Comparison of ENCODE assay signal across 8 mouse cellular contexts in the genomic region with DNA sequence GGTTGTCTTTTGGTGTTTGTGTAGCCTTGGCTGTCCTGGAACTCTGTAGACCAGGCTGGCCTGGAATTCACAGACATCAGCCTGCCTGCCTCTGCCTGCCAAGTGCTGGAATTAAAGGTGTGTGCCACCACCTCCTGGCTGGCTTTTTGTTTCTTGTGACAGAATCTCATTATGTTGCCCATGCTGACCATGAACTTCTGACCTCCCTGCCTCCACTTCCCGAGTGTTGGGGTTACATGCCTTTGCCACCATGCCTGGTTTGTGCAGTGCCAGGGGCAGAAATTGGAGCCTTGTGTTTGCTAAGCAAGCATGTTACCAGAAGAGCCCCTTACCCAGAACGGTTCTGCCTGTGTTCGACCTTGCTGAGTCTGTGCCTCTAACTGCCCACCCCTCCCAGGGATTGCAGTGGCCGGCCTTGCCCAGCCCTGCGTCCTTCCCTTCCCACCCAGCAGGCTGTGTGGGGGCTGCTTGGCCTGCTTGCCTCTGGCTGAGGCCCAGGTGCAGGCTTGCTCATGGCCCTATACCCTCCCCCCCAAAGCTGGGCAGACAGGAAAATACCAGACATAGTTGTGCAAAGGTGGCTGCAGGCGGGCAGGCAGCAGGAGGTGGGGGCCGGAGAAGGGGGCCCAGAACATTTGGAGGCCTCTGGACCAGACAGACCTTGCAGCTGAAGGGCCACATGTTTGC. TPM values are rescaled to one million over a fixed set of nuclear protein-coding genes. Genes with fewer than 3 reads are reported as not detected.
DNase-seq lines count a peak whose midpoint lies in the region; ATAC-seq and TF ChIP-seq lines count a peak whose summit lies in the region.

No protein-coding gene starts in this region.

- ATAC-seq in forebrain, embryonic 11.5 days (replicated peaks; ENCODE audit: low FRiP score) = no peak
- ATAC-seq in forebrain, embryonic 16.5 days = no peak
- no peak for ATAC-seq in hindbrain, embryonic 15.5 days (ENCODE audit: low FRiP score, low read depth)
- no peak for ATAC-seq in liver, embryonic 13.5 days (ENCODE audit: low read depth)
- ATAC-seq in cerebellum, adult (ENCODE audit: insufficient number of reproducible peaks, low FRiP score, low TSS enrichment) = no peak

- WGBS in forebrain, embryonic 11.5 days = 39% methylated on average over 7 of the region's 7 CpGs
- 33% methylated on average over 7 of the region's 7 CpGs for WGBS in forebrain, embryonic 16.5 days
- 30% methylated on average over 7 of the region's 7 CpGs for WGBS in hindbrain, embryonic 15.5 days
- 58% methylated on average over 7 of the region's 7 CpGs for WGBS in liver, embryonic 13.5 days (ENCODE audit: insufficient replicate concordance)

- H3K4me3 ChIP-seq in forebrain, embryonic 11.5 days (ENCODE audit: low read depth, low read length) = no peak overlapping the region
- no peak overlapping the region for H3K4me3 ChIP-seq in forebrain, embryonic 16.5 days (replicated peaks; ENCODE audit: low read length)
- 0 out of 4 replicates have a peak overlapping the region, but pooled peaks of 1 of the 2 experiments have one; percentile 9 for H3K4me3 ChIP-seq in ES-E14 (ENCODE audit: insufficient read depth in 1 of 2, low read depth in 1 of 2, low read length in 2 of 2, poor library complexity in 1 of 2, severe bottlenecking in 1 of 2)
- H3K4me3 ChIP-seq in hindbrain, embryonic 15.5 days = no peak overlapping the region
- H3K4me3 ChIP-seq in liver, embryonic 13.5 days (replicated peaks) = no peak overlapping the region

- H3K9ac ChIP-seq in forebrain, embryonic 11.5 days (ENCODE audit: low read length) = no peak overlapping the region; the same call in 1 of the 2 replicates
- no peak overlapping the region for H3K9ac ChIP-seq in forebrain, embryonic 16.5 days (replicated peaks; ENCODE audit: low read depth, low read length)
- peak overlapping the region; percentile 10; the same call in 1 of the 2 replicates for H3K9ac ChIP-seq in ES-E14 (ENCODE audit: insufficient read depth, low read depth, low read length, poor library complexity, severe bottlenecking)
- H3K9ac ChIP-seq in hindbrain, embryonic 15.5 days = no peak overlapping the region
- H3K9ac ChIP-seq in liver, embryonic 13.5 days = no peak overlapping the region

- peak overlapping the region; percentile 50; the same call in 1 of the 2 replicates for H3K27ac ChIP-seq in forebrain, embryonic 11.5 days (ENCODE audit: low read depth, low read length)
- H3K27ac ChIP-seq in forebrain, embryonic 16.5 days (ENCODE audit: low read length) = no peak overlapping the region
- peak overlapping the region; percentile 70 for H3K27ac ChIP-seq in ES-E14 (ENCODE audit: insufficient read depth, low read depth, low read length, poor library complexity, severe bottlenecking)
- peak overlapping the region; percentile 38; the same call in 1 of the 2 replicates for H3K27ac ChIP-seq in hindbrain, embryonic 15.5 days (replicated peaks)
- peak overlapping the region; percentile 61 for H3K27ac ChIP-seq in liver, embryonic 13.5 days

- no peaks in the 10 kb centered on the region for H3K9me3 ChIP-seq in forebrain, embryonic 11.5 days (ENCODE audit: control insufficient read depth, low read length)
- H3K9me3 ChIP-seq in forebrain, embryonic 16.5 days (ENCODE audit: control insufficient read depth, low read length) = no peaks in the 10 kb centered on the region
- H3K9me3 ChIP-seq in ES-E14 (ENCODE audit: control insufficient read depth, insufficient read depth, low read depth, low read length) = no peaks in the 10 kb centered on the region
- no peaks in the 10 kb centered on the region for H3K9me3 ChIP-seq in hindbrain, embryonic 15.5 days
- H3K9me3 ChIP-seq in liver, embryonic 13.5 days (replicated peaks) = no peaks in the 10 kb centered on the region

- H3K36me3 ChIP-seq in forebrain, embryonic 11.5 days (ENCODE audit: control insufficient read depth, insufficient read depth, low read length) = no peaks in the 10 kb centered on the region
- no peaks in the 10 kb centered on the region for H3K36me3 ChIP-seq in forebrain, embryonic 16.5 days (ENCODE audit: control insufficient read depth, insufficient read depth)
- 0 out of 2 replicates have a peak, but pooled peaks cover 3% of the 10 kb centered on the region for H3K36me3 ChIP-seq in ES-E14 (ENCODE audit: control insufficient read depth, insufficient read depth, low read length, poor library complexity, severe bottlenecking)
- H3K36me3 ChIP-seq in hindbrain, embryonic 15.5 days = no peaks in the 10 kb centered on the region
- no peaks in the 10 kb centered on the region for H3K36me3 ChIP-seq in liver, embryonic 13.5 days

- H3K4me1 ChIP-seq in forebrain, embryonic 11.5 days (replicated peaks; ENCODE audit: control insufficient read depth, insufficient read depth, low read length) = peaks cover 48% of the 10 kb centered on the region
- peaks cover 31% of the 10 kb centered on the region for H3K4me1 ChIP-seq in forebrain, embryonic 16.5 days (replicated peaks; ENCODE audit: control insufficient read depth, insufficient read depth, low read length)
- H3K4me1 ChIP-seq in ES-E14 (ENCODE audit: control insufficient read depth in 2 of 2, insufficient read depth in 2 of 2, low read length in 2 of 2, poor library complexity in 1 of 2) = peaks cover 34 to 86% of the 10 kb centered on the region in 2 experiments
- peaks cover 73% of the 10 kb centered on the region for H3K4me1 ChIP-seq in hindbrain, embryonic 15.5 days (replicated peaks)
- H3K4me1 ChIP-seq in liver, embryonic 13.5 days (replicated peaks) = peaks cover 89% of the 10 kb centered on the region

- DNase-seq in forebrain, embryonic 11.5 days (ENCODE audit: low spot score) = no peak
- DNase-seq in ES-E14 (ENCODE audit: low read depth, low spot score) = no peak
- no peak for DNase-seq in liver, embryonic 13.5 days
- no peak for DNase-seq in spleen, postnatal 36 days (ENCODE audit: low spot score in 2 of 2)
- DNase-seq in gastrocnemius, postnatal 25 days = no peak

- in situ Hi-C loops in ES-E14 (cut with MboI; ENCODE audit: low sequenced_read_pairs in 2 of 2, unreplicated experiment in 2 of 2) = no loop called here

- no peak overlapping the region for H3K4me2 ChIP-seq in forebrain, embryonic 11.5 days (ENCODE audit: low read depth, low read length, severe bottlenecking)
- no peak overlapping the region for H3K4me2 ChIP-seq in forebrain, embryonic 16.5 days (ENCODE audit: low read length)
- H3K4me2 ChIP-seq in hindbrain, embryonic 15.5 days = no peak overlapping the region
- no peak overlapping the region for H3K4me2 ChIP-seq in liver, embryonic 13.5 days

- H3K27me3 ChIP-seq in forebrain, embryonic 11.5 days (ENCODE audit: control insufficient read depth, insufficient read depth, low read length) = no peaks in the 10 kb centered on the region
- no peaks in the 10 kb centered on the region for H3K27me3 ChIP-seq in forebrain, embryonic 16.5 days (replicated peaks; ENCODE audit: control insufficient read depth, insufficient read depth, low read length)
- H3K27me3 ChIP-seq in hindbrain, embryonic 15.5 days = no peaks in the 10 kb centered on the region
- peaks cover 1% of the 10 kb centered on the region; the same call in 1 of the 2 replicates for H3K27me3 ChIP-seq in liver, embryonic 13.5 days

TF ChIP-seq in ES-E14, 5 proteins besides CTCF, POLR2A, EP300 and RAD21 (continues in another document):
- TF ChIP-seq ZC3H11A (IDR thresholded peaks at IDR 0.05; ENCODE audit: borderline replicate concordance, low read depth, low read length) (no peak), HCFC1 (IDR thresholded peaks at IDR 0.05; ENCODE audit: borderline replicate concordance, insufficient read depth, low read length) (no peak), MAFK (IDR thresholded peaks at IDR 0.05; ENCODE audit: insufficient read depth, low read depth, low read length) (no peak)

RNA-seq across cellular contexts. Expression of gene Glis2, which starts 8.4 kb away (rescaled TPM):
- polyA plus RNA-seq in forebrain, embryonic 11.5 days (2014; fragmentation: Nextera tagmentation; extraction: Ambion mirVana) = 31.3 and 34.5 TPM in 2 replicates
- polyA plus RNA-seq in forebrain, embryonic 16.5 days (2015; fragmentation: Nextera tagmentation; extraction: Ambion mirVana) = 10.8 and 12.1 TPM in 2 replicates
- 18.2 and 19.6 TPM in 2 replicates for total RNA-seq in ES-E14 (2012; rRNA removed)
- polyA plus RNA-seq in hindbrain, embryonic 15.5 days (2015; fragmentation: Nextera tagmentation; extraction: Ambion mirVana) = 17.0 and 19.7 TPM in 2 replicates
- 2.4 and 2.8 TPM in 2 replicates for polyA plus RNA-seq in liver, embryonic 13.5 days (2015; fragmentation: Nextera tagmentation; extraction: Ambion mirVana)
- 1 to 10 TPM; 7.0 to 7.1 TPM for total RNA-seq in gastrocnemius, postnatal 25 days (2021)

RNA-seq across cellular contexts. Expression of gene Pam16, which starts 21.9 kb away (rescaled TPM):
- polyA plus RNA-seq in forebrain, embryonic 11.5 days (2014; fragmentation: Nextera tagmentation; extraction: Ambion mirVana) = 87.4 and 91.4 TPM in 2 replicates
- 132 and 157 TPM in 2 replicates for polyA plus RNA-seq in forebrain, embryonic 16.5 days (2015; fragmentation: Nextera tagmentation; extraction: Ambion mirVana)
- total RNA-seq in ES-E14 (2012; rRNA removed) = 127 and 131 TPM in 2 replicates
- polyA plus RNA-seq in hindbrain, embryonic 15.5 days (2015; fragmentation: Nextera tagmentation; extraction: Ambion mirVana) = 161 and 170 TPM in 2 replicates
- polyA plus RNA-seq in liver, embryonic 13.5 days (2015; fragmentation: Nextera tagmentation; extraction: Ambion mirVana) = 67.5 and 74.1 TPM in 2 replicates
- 10 to 100 TPM; 87.2 to 90.6 TPM for total RNA-seq in gastrocnemius, postnatal 25 days (2021)

RNA-seq across cellular contexts. Expression of gene Vasn, which starts 36.8 kb away (rescaled TPM):
- 7.6 and 7.7 TPM in 2 replicates for polyA plus RNA-seq in forebrain, embryonic 11.5 days (2014; fragmentation: Nextera tagmentation; extraction: Ambion mirVana)
- polyA plus RNA-seq in forebrain, embryonic 16.5 days (2015; fragmentation: Nextera tagmentation; extraction: Ambion mirVana) = 3.2 and 4.3 TPM in 2 replicates
- total RNA-seq in ES-E14 (2012; rRNA removed) = 8.7 and 11.2 TPM in 2 replicates
- polyA plus RNA-seq in hindbrain, embryonic 15.5 days (2015; fragmentation: Nextera tagmentation; extraction: Ambion mirVana) = 5.9 and 6.4 TPM in 2 replicates
- 2.9 TPM in 2 replicates for polyA plus RNA-seq in liver, embryonic 13.5 days (2015; fragmentation: Nextera tagmentation; extraction: Ambion mirVana)
- 1 to 10 TPM; 4.6 to 4.8 TPM for total RNA-seq in gastrocnemius, postnatal 25 days (2021)

RNA-seq across cellular contexts. Expression of gene Dnaja3, which starts 36.9 kb away (rescaled TPM):
- polyA plus RNA-seq in forebrain, embryonic 11.5 days (2014; fragmentation: Nextera tagmentation; extraction: Ambion mirVana) = 57.7 and 60.7 TPM in 2 replicates
- 60.3 and 61.9 TPM in 2 replicates for polyA plus RNA-seq in forebrain, embryonic 16.5 days (2015; fragmentation: Nextera tagmentation; extraction: Ambion mirVana)
- total RNA-seq in ES-E14 (2012; rRNA removed) = 45.5 and 53.2 TPM in 2 replicates
- 63.7 and 63.9 TPM in 2 replicates for polyA plus RNA-seq in hindbrain, embryonic 15.5 days (2015; fragmentation: Nextera tagmentation; extraction: Ambion mirVana)
- 51.8 and 62.5 TPM in 2 replicates for polyA plus RNA-seq in liver, embryonic 13.5 days (2015; fragmentation: Nextera tagmentation; extraction: Ambion mirVana)
- total RNA-seq in gastrocnemius, postnatal 25 days (2021) = 10 to 100 TPM; 91.1 to 93.8 TPM

RNA-seq across cellular contexts. Expression of gene Tfap4, which starts 43.3 kb away (rescaled TPM):
- 27.7 and 28.6 TPM in 2 replicates for polyA plus RNA-seq in forebrain, embryonic 11.5 days (2014; fragmentation: Nextera tagmentation; extraction: Ambion mirVana)
- 13.2 and 14.9 TPM in 2 replicates for polyA plus RNA-seq in forebrain, embryonic 16.5 days (2015; fragmentation: Nextera tagmentation; extraction: Ambion mirVana)
- total RNA-seq in ES-E14 (2012; rRNA removed) = 15.4 and 19.0 TPM in 2 replicates
- 7.2 and 8.2 TPM in 2 replicates for polyA plus RNA-seq in hindbrain, embryonic 15.5 days (2015; fragmentation: Nextera tagmentation; extraction: Ambion mirVana)
- polyA plus RNA-seq in liver, embryonic 13.5 days (2015; fragmentation: Nextera tagmentation; extraction: Ambion mirVana) = 8.4 and 10.7 TPM in 2 replicates
- 1 to 10 TPM; 2.3 to 3.2 TPM for total RNA-seq in gastrocnemius, postnatal 25 days (2021)
